Mouse (Mus musculus): ENCODE measurements around the gene Pcbp3. TPM values are rescaled to one million over a fixed set of nuclear protein-coding genes. Genes with fewer than 3 reads are reported as not detected.
A peak's percentile ranks its signal among the peaks of the same experiment; 100 is the strongest.
"Not testable (repeated sequence)": the region's sequence is repeated elsewhere in the genome, so short reads cannot be mapped to it uniquely, and the experiment has no call there.

Pcbp3 gene
- 10 to 100 TPM; 59.9 to 70.0 TPM for total RNA-seq (2021)
- long read RNA-seq, transcript Pcbp3-201 (16 exons, 2,013 nt): major isoform, 15 of 65 reads
- long read RNA-seq, partial matches to known transcripts: 3 of 65 reads
- long read RNA-seq, other reads (novel, unspliced or antisense): 47 of 65 reads

GRCm38 (mm10) chr10:76961790-76962489, at the start of gene Pcbp3:
Gene Pcbp3, minus strand, starts transcription at chr10:76961887.
- peak; percentile 94 to 97 for DNase-seq (ENCODE audit: low spot score in 2 of 2)

GRCm38 (mm10) chr10:77008698-77009097, 47.0 kb upstream of the Pcbp3 start:
- peak; percentile 16 to 30 for DNase-seq (ENCODE audit: low spot score in 2 of 2)

GRCm38 (mm10) chr10:77008109-77008561, 46.4 kb upstream of the Pcbp3 start:
- peak; percentile 67 to 69 for DNase-seq (ENCODE audit: low spot score in 2 of 2)

GRCm38 (mm10) chr10:77007433-77008108, 45.9 kb upstream of the Pcbp3 start:
- DNase-seq (ENCODE audit: low spot score in 2 of 2): peak in 1 of 2 experiments; percentile 19

GRCm38 (mm10) chr10:77004936-77005335, 43.2 kb upstream of the Pcbp3 start:
- no peak for DNase-seq (ENCODE audit: low spot score in 2 of 2)

- peak; percentile 26 to 44 for DNase-seq (ENCODE audit: low spot score in 2 of 2)
These were observed 36.2 kb upstream of the Pcbp3 start for GRCm38 (mm10) chr10:76997759-76998513.

- no peak for DNase-seq (ENCODE audit: low spot score in 2 of 2)
These were observed 30.8 kb upstream of the Pcbp3 start for GRCm38 (mm10) chr10:76992456-76992855.

GRCm38 (mm10) chr10:76988586-76988985, 26.9 kb upstream of the Pcbp3 start:
- no peak for DNase-seq (ENCODE audit: low spot score in 2 of 2)

GRCm38 (mm10) chr10:76978042-76978441, 16.4 kb upstream of the Pcbp3 start:
- DNase-seq (ENCODE audit: low spot score in 2 of 2): no peak

GRCm38 (mm10) chr10:76976699-76977098, 15.0 kb upstream of the Pcbp3 start:
- DNase-seq (ENCODE audit: low spot score in 2 of 2): no peak

GRCm38 (mm10) chr10:76973797-76974436, 12.2 kb upstream of the Pcbp3 start:
- no peak for DNase-seq (ENCODE audit: low spot score in 2 of 2)

GRCm38 (mm10) chr10:76972318-76972717, 10.6 kb upstream of the Pcbp3 start:
- not testable (repeated sequence) for DNase-seq (ENCODE audit: low spot score in 2 of 2)

GRCm38 (mm10) chr10:76970974-76971373, 9.3 kb upstream of the Pcbp3 start:
- no peak for DNase-seq (ENCODE audit: low spot score in 2 of 2)

GRCm38 (mm10) chr10:76964436-76964835, 2.7 kb upstream of the Pcbp3 start:
- DNase-seq (ENCODE audit: low spot score in 2 of 2): no peak

- no peak for DNase-seq (ENCODE audit: low spot score in 2 of 2)
These were observed 2.3 kb upstream of the Pcbp3 start for GRCm38 (mm10) chr10:76963997-76964396.

- no peak for DNase-seq (ENCODE audit: low spot score in 2 of 2)
These were observed 531 bp downstream of the Pcbp3 start for GRCm38 (mm10) chr10:76961156-76961555.

GRCm38 (mm10) chr10:76958201-76958600, 3.5 kb downstream of the Pcbp3 start:
- no peak for DNase-seq (ENCODE audit: low spot score in 2 of 2)

- no peak for DNase-seq (ENCODE audit: low spot score in 2 of 2)
These were observed 5.5 kb downstream of the Pcbp3 start for GRCm38 (mm10) chr10:76956200-76956599.

GRCm38 (mm10) chr10:76941038-76941437, 20.6 kb downstream of the Pcbp3 start:
- no peak for DNase-seq (ENCODE audit: low spot score in 2 of 2)

GRCm38 (mm10) chr10:76936827-76937226, 24.9 kb downstream of the Pcbp3 start:
- DNase-seq (ENCODE audit: low spot score in 2 of 2): no peak

GRCm38 (mm10) chr10:76934805-76935204, 26.9 kb downstream of the Pcbp3 start:
- DNase-seq (ENCODE audit: low spot score in 2 of 2): no peak

Data from layer of hippocampus, postnatal 10 days (tissue).